Mouse (Mus musculus) ES-Bruce4 (cell line): ENCODE measurements around the gene Slfn14.

Experiments used
- CTCF ChIP-seq: IDR thresholded peaks from one replicate; pipeline ENCODE4 v1.8.1; 2011; ENCODE audit warnings: low read depth, low read length
- EP300 ChIP-seq: IDR thresholded peaks from 2 replicates; pipeline ENCODE4 v1.6.1; 2011; ENCODE audit warnings: low read depth, low read length; ENCODE audit not compliant: insufficient read depth
- POLR2A ChIP-seq: IDR thresholded peaks from one replicate; pipeline ENCODE4 v1.8.1; 2011; ENCODE audit warnings: low read length; ENCODE audit not compliant: insufficient read depth

DNA sequence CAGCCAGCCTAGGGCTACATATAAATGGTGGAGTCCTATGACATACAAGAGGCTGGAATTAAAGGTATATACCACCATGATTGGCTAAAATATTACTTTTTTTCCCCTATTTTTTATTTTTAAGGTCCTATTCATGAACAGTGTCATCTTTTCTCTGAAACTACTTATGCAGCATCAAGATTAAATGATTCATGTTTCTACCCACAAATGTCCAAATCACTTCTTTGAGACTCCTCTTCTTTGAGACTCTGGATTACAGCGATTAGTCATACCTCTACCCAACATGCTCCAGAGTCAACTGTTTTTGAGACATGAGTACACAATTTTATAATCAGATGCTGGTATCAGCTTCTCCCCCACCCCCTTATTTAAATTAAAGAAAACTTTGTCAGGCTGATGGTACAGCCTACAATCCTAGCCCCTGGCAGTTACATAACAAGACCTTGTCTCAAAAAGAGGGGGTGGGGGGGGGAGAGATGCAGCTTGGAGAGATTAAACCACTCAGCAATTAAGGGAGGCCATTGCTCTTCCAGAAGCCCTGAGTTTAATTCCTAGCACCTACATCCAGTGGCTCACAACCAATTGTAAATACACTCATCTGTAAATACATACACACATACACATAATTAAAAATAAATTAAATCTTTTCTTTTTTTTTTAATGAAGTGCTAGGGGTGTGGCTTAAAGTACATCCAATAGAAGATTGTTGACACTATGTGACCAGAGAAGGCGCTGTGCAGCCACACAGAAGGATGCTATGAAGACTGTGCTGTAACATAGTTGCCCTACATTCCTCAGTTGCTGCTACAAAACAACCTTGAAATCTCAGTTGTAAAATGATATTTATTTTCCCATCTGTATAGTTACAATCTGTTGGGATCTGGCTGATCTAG is 14.3 kb downstream of the Slfn14 start:
- TF ChIP-seq CTCF = no peak
- TF ChIP-seq EP300 = no peak
- TF ChIP-seq POLR2A = no peak
